Mouse (Mus musculus) layer of hippocampus, adult 9-11 months (tissue): ENCODE data around the gene Rpusd2.
"Not testable (repeated sequence)": the region's sequence is repeated elsewhere in the genome, so short reads cannot be mapped to it uniquely, and the experiment has no call there.

ENCODE experiments used
- DNase-seq: peaks from one replicate; pipeline ENCODE4 v3.0.0; 2022

Rpusd2 gene

DNA sequence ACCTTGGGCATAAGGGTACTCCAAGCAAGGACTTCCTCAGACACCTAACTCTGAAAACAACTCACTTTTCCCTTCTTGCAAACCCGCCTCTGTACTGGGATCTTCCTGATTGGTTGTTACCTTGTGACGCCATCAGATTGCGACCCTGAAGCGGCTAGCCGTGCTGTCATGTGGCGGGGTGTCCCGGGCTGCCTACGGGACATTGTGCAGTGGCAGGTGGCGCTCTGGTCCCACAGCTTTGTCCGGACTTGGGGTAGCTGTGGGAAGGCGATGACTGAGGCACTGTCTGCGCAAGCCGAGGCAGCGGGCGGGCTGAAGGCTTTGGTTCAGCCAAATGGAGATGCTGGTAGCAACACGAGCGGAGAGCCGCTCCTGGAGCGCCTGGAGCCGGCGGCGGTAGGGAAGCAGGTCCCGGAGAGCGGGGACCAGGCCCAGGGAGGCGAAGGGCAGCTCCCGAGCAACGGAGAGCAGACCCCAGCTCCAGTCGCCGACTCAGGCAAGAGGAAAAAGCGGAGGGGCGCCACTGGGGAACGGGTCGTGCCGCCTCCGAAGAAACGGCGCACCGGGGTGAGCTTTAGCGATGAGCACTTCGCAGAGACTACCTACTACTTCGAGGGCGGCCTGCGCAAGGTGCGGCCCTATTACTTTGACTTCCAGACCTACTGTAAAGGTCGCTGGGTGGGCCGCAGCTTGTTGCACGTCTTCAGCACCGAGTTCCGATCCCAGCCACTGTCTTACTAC is at the start of gene Rpusd2:
TSS of gene Rpusd2 (plus strand) at position 135 of the 741 bp plus-strand sequence.
- peak; percentile 93 for DNase-seq

- DNase-seq: peak; percentile 21
Measured at GRCm38 (mm10) chr2:118995490-118995889, 39.1 kb upstream of the Rpusd2 start.

- DNase-seq: no peak
Measured at GRCm38 (mm10) chr2:118995919-118996797, 38.4 kb upstream of the Rpusd2 start.

- no peak for DNase-seq
Measured at GRCm38 (mm10) chr2:118996798-118997105, 37.8 kb upstream of the Rpusd2 start.

DNA sequence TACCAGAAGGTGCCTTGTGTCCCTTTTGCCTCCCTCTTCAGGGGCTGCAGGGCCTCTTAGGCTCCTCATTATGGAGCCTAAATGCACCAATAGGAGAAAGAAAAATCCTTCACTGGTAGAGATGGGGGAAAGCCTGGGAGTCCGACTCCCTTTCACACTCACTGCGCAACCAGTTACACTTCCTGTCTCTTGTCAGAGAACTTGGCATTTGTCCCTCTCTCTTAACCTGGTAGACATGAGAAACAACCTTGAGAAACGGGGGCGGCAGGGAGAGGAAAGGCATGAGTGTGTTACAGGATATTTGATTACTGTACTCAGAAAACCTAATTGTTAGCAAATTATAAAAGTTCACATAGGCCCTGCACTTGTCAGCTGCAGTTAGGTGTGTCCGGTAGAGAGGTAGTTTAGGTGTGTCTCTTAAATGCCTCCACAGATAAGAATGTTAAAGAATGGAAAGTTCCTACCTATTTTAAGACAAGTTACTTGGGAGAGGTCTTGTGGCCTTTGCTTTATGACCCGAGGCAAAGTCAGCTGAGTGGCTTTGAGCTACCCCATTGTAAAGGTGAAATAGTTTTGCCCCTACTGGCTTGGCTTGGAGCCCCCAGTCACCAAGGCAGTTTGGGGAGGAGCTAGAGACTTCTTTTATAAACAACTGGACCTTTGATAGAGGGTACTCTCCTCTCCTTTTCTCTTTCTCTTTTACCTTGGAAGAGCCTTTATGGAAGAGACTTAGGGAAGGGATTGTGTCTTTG is 36.3 kb upstream of the Rpusd2 start:
- DNase-seq: no peak

GRCm38 (mm10) chr2:118999025-118999639 is 35.5 kb upstream of the Rpusd2 start:
- DNase-seq: no peak

- DNase-seq: no peak
Measured at GRCm38 (mm10) chr2:119006886-119007285, 27.7 kb upstream of the Rpusd2 start.

- no peak for DNase-seq
Measured at GRCm38 (mm10) chr2:119009376-119009775, 25.2 kb upstream of the Rpusd2 start.

- no peak for DNase-seq
Measured at GRCm38 (mm10) chr2:119014989-119015388, 19.6 kb upstream of the Rpusd2 start.

GRCm38 (mm10) chr2:119015604-119016180 is 18.9 kb upstream of the Rpusd2 start:
- no peak for DNase-seq

- not testable (repeated sequence) for DNase-seq
Measured at GRCm38 (mm10) chr2:119016312-119016711, 18.3 kb upstream of the Rpusd2 start.

- DNase-seq: no peak
Measured at GRCm38 (mm10) chr2:119017647-119018046, 16.9 kb upstream of the Rpusd2 start.

- no peak for DNase-seq
Measured at GRCm38 (mm10) chr2:119018391-119019122, 16.0 kb upstream of the Rpusd2 start.

DNA sequence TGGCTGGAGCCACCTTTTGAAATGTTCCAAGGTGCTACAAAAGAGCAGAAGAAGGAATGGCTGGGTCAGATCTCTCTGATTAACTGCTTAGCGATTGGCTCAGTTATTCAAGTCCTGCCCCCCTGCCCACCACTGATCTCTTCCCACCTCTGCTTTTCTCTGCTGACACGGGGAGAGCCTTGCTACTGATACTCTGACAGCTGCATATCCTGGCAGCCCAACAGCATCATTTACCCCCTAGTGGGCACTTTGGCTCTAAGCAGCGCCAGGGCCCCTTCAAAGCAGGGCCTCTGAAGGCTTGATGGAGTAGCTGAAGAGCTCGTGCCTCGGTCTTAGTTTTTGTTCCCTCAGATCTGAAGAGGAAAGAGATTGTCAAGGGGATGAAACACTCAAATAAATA is 15.5 kb upstream of the Rpusd2 start:
- no peak for DNase-seq

GRCm38 (mm10) chr2:119019538-119019937 is 15.1 kb upstream of the Rpusd2 start:
- DNase-seq: no peak

- no peak for DNase-seq
Measured at GRCm38 (mm10) chr2:119023154-119023660, 11.4 kb upstream of the Rpusd2 start.

DNA sequence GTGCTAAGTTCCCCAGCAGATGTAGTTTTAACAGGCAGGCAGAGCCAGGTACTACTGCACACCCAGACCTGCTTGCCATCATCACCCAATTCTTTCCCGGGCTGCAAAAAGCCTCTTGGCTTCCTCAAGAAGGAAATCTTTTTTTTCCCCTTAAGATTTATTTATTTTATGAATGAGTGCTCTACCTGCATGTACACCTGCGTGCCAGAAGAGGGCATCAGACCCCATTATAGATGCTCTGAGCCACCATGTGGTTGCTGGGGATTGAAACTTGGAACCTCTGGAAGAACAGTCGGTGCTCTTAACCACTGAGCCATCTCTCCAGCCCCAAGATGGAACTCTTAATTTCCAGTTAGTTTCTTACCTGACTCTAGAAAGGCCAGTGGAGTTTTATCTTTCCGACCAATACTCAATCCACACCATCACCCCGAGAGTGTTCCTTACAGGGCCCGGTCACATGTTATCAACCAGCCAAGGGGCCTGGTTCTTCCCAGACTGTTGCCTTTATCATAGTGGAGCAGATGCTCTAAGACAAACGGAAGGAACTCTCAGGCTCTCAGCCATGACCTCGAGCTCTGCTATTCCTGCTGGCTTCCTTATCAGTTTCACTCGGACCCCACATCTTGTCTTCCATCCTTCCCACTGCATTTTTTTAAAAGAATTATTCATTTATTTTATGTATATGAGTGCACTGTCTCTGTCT is 9.9 kb upstream of the Rpusd2 start:
- DNase-seq: no peak

DNA sequence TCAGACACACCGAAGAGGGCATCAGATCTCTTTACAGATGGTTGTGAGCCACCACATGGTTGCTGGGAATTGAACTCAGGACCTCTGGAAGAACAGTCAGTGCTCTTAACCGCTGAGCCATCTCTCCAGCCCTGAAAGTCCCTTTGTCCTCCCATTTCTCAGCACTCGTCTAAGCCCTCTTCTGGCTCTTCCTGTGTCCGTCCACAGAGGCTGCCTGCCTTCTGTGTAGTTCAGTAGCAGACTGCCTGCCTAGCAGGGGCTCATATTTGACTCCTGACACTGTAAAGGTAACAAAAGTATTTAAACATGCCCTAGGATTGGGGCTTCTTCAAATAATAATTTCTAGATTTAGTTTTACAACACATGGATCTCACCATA is 9.4 kb upstream of the Rpusd2 start:
- no peak for DNase-seq

- no peak for DNase-seq
Measured at GRCm38 (mm10) chr2:119026951-119027350, 7.6 kb upstream of the Rpusd2 start.

- peak; percentile 96 for DNase-seq
Measured at GRCm38 (mm10) chr2:119028941-119029551, 5.5 kb upstream of the Rpusd2 start, which contains the start of gene Ccdc32. Gene Ccdc32, minus strand, starts transcription at chr2:119029393.
